Mouse (Mus musculus) forebrain, postnatal 0 days (tissue): ENCODE measurements around the gene Atp5h. TPM values are rescaled to one million over a fixed set of nuclear protein-coding genes. Genes with fewer than 3 reads are reported as not detected.
A peak's percentile ranks its signal among the peaks of the same experiment; 100 is the strongest.

Experiments used
- ATAC-seq: fragments of 200-750 bp; cut with Nextera tagmentation; 2 replicates; pipeline ENCODE4 v1.8.0; 2017; ENCODE audit warnings: mild to moderate bottlenecking, moderate library complexity
- DNase-seq: peaks from one replicate; pipeline ENCODE4 v3.0.0-alpha.2; 2015
- H3K27ac ChIP-seq: fragments of 300-500 bp; sonication (generic); 2 replicates; pipeline ENCODE4 v1.5.1; 2014; ENCODE audit warnings: low read depth, mild to moderate bottlenecking, antibody characterized with exemption, low read length, moderate library complexity, mixed read lengths
- H3K27me3 ChIP-seq: fragments of 300-500 bp; sonication (generic); 2 replicates; pipeline ENCODE4 v1.6.1; 2014; ENCODE audit warnings: mild to moderate bottlenecking, low read length, mixed read lengths; ENCODE audit not compliant: insufficient read depth
- H3K36me3 ChIP-seq: fragments of 300-500 bp; sonication (generic); 2 replicates; pipeline ENCODE4 v1.6.1; 2014; ENCODE audit warnings: mild to moderate bottlenecking, moderate library complexity; ENCODE audit not compliant: insufficient read depth
- H3K4me1 ChIP-seq: fragments of 300-500 bp; sonication (generic); 2 replicates; pipeline ENCODE4 v1.6.1; 2014; ENCODE audit warnings: antibody characterized with exemption; ENCODE audit not compliant: insufficient read depth
- H3K4me2 ChIP-seq: fragments of 300-500 bp; sonication (generic); 2 replicates; pipeline ENCODE4 v1.6.1; 2014; ENCODE audit warnings: low read depth, mild to moderate bottlenecking, moderate library complexity
- H3K4me3 ChIP-seq: fragments of 300-500 bp; sonication (generic); 2 replicates; pipeline ENCODE4 v1.5.1; 2014; ENCODE audit warnings: low read depth, low read length, mixed read lengths
- H3K9ac ChIP-seq: fragments of 300-500 bp; sonication (generic); 2 replicates; pipeline ENCODE4 v1.6.1; 2014; ENCODE audit warnings: mild to moderate bottlenecking
- H3K9me3 ChIP-seq: fragments of 300-500 bp; sonication (generic); 2 replicates; pipeline ENCODE4 v1.6.1; 2016; ENCODE audit warnings: low read length
- CTCF ChIP-seq: sonication (generic); IDR thresholded peaks from 2 replicates; pipeline ENCODE4 v1.5.1; 2016; ENCODE audit warnings: antibody characterized with exemption, control low read depth, low read depth
- WGBS: fragments of 180-500 bp; shearing (Covaris S2); extraction: QIAGEN DNeasy Blood & Tissue Kit; methylation state at CpG from one replicate; pipeline ENCODE4 v1.1.7; 2014; 5-methylcytosine and 5-hydroxymethylcytosine counted together
- polyA plus RNA-seq: library from polyadenylated mRNA; unstranded; fragments of >200 nt; fragmentation: Nextera tagmentation; extraction: Ambion mirVana; gene quantifications from 2 replicates; pipeline ENCODE4 v1.2.1, GENCODE M21; 2015
- total RNA-seq: library from RNA; depleted of rRNA; stranded (reverse); fragments of >200 nt; gene quantifications from 2 replicates; pipeline ENCODE4 v1.2.3, GENCODE M21; 2014

Gene Atp5h
- total and polyA plus RNA-seq, 2 experiments from 2014 or later = 339 to 808 TPM

DNA sequence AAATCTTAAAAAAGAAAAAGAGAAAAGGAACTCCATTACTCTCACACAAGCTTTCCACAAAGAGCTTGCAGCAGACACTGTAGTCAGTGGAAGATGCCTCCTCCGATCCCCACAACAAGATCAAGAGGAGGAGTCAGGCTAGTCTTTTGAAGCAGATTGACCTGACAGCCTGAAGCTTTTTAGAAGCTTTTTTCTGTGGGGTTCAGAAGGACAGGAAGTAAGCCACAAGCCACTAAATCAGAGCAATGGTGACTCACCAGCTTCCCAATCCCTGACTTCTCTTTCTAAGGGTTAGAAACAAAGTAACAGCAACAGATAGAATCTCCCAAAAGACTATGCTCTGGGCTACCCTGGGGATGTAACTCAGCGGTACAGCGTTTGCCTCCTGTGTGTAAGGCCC lies 19.6 kb upstream of the Atp5h start:
- Histone ChIP-seq H3K27me3 (no peaks in the 10 kb centered on the region), H3K4me1 (peaks cover 5% of the 10 kb centered on the region; the same call in 1 of the 2 replicates), H3K4me3 (no peak overlapping the region), H3K4me2 (no peak overlapping the region), H3K9ac (no peak overlapping the region), H3K27ac (no peak overlapping the region), H3K36me3 (no peaks in the 10 kb centered on the region), H3K9me3 (no peaks in the 10 kb centered on the region)
- TF ChIP-seq CTCF = no peak
- DNase-seq = no peak
- 88% methylated on average over 3 of the region's 3 CpGs for WGBS
- no peak for ATAC-seq

DNA sequence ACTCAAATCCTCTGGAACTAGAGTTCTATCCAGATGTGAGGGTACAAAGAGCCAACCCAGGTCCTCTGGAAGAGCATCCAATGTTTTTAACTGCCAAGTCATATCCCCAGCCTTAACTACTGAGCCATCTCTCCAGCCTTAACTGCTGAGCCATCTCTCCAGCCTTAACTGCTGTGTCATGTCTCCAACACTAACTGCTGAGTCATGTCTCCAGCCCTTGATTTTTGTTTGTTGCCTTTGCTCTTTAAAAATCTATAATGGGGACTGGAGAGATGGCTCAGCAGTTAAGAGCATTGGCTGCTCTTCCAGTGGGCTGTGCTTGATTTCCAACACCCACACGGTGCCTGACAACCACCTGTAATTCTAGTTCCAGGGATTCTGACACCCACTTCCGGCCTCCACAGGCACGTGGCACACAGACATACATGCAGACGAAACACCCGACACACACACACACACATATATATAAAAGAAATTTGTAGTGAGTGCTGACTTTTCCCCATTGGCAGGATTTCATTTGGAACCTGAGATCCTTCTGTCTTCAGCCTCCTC lies 17.9 kb upstream of the Atp5h start:
- DNase-seq = no peak
- no peak overlapping the region for H3K27ac ChIP-seq
- H3K4me3 ChIP-seq = no peak overlapping the region
- peaks cover 4% of the 10 kb centered on the region; the same call in 1 of the 2 replicates for H3K36me3 ChIP-seq
- ATAC-seq = no peak
- no peak for TF ChIP-seq CTCF
- H3K4me1 ChIP-seq = peaks cover 5% of the 10 kb centered on the region; the same call in 1 of the 2 replicates
- WGBS = 77% methylated on average over 5 of the region's 5 CpGs
- H3K9me3 ChIP-seq = no peaks in the 10 kb centered on the region
- no peaks in the 10 kb centered on the region for H3K27me3 ChIP-seq
- no peak overlapping the region for H3K9ac ChIP-seq
- H3K4me2 ChIP-seq = no peak overlapping the region

DNA sequence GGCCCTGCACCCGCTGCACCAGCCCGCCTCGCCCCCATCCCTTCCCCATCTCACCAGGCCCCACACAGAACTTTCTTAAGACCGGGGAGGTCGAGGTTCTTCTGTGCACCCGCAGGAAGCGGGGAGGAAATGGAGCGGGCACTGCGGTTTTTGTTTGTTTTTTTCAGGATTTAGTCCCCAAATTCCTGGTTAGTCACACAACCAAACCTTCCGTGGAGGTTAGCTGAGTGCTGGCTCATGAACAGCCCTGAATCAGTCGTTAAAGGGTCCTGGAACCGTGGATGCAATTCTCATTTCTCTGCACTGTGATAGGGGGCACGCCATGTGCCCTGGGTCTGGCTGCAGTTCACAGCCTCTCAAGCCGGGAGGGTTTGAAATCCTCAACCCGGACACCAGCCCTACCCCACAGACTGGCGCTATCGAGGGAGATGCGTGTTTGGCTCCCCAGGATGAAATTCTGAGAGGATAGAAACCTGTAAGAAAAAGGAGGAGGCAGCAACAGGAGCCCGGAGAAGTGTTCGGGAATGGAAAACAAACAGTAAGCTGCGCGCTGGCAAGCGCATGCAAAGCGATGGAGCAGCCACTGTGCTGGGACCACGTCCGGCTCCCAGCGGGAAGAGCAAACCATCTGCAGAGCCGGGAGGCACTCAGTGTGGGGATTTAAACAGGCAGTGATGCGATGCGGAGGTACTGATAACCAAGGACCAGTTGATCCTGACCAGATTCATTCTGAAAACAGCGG lies 16.0 kb upstream of the Atp5h start:
- H3K4me3 ChIP-seq = peak overlapping the region; percentile 18
- H3K27ac ChIP-seq = no peak overlapping the region
- H3K4me1 ChIP-seq = peaks cover 5% of the 10 kb centered on the region; the same call in 1 of the 2 replicates
- DNase-seq = peak; percentile 65
- H3K36me3 ChIP-seq = peaks cover 22% of the 10 kb centered on the region
- H3K9ac ChIP-seq = peak overlapping the region; percentile 42
- peak; percentile 76 for ATAC-seq
- TF ChIP-seq CTCF = no peak
- peak overlapping the region; percentile 48 for H3K4me2 ChIP-seq
- no peaks in the 10 kb centered on the region for H3K27me3 ChIP-seq
- H3K9me3 ChIP-seq = no peaks in the 10 kb centered on the region
- WGBS = 5% methylated on average over 31 of the region's 31 CpGs

DNA sequence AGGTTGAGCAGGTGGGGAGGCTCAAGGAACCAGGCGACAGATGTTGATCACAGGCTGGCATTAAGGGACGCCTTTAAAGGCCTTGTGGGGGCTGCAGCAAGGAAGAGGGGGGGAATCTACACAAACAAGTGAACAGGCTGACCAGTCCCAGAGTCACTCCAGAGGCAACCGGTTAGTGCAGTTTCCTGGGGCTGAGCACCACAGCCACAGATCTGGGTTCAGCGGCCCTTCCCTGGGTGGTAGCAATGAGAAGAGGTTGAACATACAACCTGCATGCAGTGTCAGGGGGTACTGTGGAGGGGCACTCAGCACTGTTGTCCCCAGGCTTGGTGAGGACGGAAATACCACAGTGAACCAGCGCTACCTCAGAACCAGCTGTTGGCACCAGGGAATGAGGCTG lies 13.6 kb upstream of the Atp5h start:
- H3K9me3 ChIP-seq = no peaks in the 10 kb centered on the region
- no peak overlapping the region for H3K9ac ChIP-seq
- peaks cover 38% of the 10 kb centered on the region for H3K36me3 ChIP-seq
- no peak overlapping the region for H3K27ac ChIP-seq
- ATAC-seq (no peak), DNase-seq (no peak)
- WGBS = 78% methylated on average over 6 of the region's 6 CpGs
- H3K4me2 ChIP-seq = no peak overlapping the region
- H3K27me3 ChIP-seq = no peaks in the 10 kb centered on the region
- H3K4me3 ChIP-seq = no peak overlapping the region
- TF ChIP-seq CTCF = no peak
- peaks cover 5% of the 10 kb centered on the region; the same call in 1 of the 2 replicates for H3K4me1 ChIP-seq

DNA sequence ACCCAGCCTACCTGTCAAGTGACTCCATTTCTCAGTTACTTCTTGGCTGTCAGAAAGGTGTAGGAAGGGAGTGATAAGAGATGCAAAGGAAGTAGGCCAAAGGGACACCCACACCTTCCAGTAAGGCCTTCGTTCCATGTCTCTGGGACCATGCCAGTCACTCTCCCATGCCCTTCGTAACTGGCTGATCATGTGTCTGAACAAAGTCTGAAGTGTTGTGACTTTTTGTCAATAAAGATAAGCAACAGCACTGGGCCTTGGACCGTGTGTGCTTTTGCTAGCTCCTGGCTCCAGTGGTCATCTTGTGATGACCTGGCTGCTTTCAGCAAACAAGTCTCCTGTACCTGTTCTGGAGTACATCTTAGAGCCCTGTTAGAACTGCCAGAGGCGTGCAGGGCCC lies 13.1 kb upstream of the Atp5h start:
- TF ChIP-seq CTCF = no peak
- ATAC-seq (no peak), DNase-seq (no peak)
- Histone ChIP-seq H3K4me2 (no peak overlapping the region), H3K9ac (no peak overlapping the region), H3K27me3 (no peaks in the 10 kb centered on the region), H3K4me3 (no peak overlapping the region), H3K36me3 (peaks cover 38% of the 10 kb centered on the region), H3K4me1 (peaks cover 8% of the 10 kb centered on the region; the same call in 1 of the 2 replicates), H3K9me3 (no peaks in the 10 kb centered on the region), H3K27ac (no peak overlapping the region)
- 79% methylated on average over 4 of the region's 4 CpGs for WGBS

DNA sequence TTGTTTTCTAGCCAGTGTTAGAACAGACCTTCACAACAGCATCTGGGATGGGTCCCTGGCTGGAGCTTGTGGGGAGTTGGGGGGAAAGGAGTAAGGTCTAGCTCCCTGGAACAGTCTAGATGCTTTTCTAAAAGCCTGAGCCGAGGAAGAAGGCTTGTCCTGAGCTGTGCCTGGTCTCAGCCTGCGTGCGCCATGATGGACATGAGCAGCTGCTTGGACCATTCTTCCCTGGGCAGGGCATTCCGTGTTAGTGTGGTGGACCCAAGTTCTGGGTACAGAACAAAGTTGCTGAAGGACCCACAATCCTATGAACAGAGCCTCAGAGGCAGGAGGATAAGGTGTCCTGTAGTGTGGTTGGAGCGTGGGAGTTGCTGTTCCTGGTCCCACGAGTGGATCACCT lies 10.8 kb upstream of the Atp5h start:
- no peak overlapping the region for H3K9ac ChIP-seq
- H3K27ac ChIP-seq = no peak overlapping the region
- DNase-seq = no peak
- TF ChIP-seq CTCF = no peak
- no peaks in the 10 kb centered on the region for H3K27me3 ChIP-seq
- peaks cover 12% of the 10 kb centered on the region; the same call in 1 of the 2 replicates for H3K4me1 ChIP-seq
- H3K4me2 ChIP-seq = no peak overlapping the region
- ATAC-seq = no peak
- WGBS = 92% methylated on average over 6 of the region's 6 CpGs
- peaks cover 50% of the 10 kb centered on the region for H3K36me3 ChIP-seq
- H3K4me3 ChIP-seq = no peak overlapping the region
- H3K9me3 ChIP-seq = no peaks in the 10 kb centered on the region

DNA sequence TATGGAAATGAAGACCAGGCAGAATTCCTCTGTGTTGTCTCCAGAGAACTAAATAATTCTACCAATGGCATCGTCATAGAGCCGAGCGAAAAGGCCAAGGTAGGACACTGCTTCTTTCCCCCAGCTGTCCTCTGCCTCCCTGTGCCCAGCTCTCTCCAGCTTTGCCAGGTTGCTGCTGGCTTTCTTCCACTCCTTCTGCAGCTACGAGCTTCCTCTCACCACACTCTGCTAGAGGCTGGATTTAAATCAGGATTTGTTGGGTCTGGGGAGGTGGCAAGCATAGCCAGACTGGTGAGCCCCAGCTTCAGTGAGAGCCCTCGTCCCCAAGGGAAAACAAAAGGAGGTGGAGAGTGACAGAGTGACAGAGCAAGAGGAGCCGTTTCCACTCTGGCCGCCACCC lies 9.5 kb upstream of the Atp5h start:
- H3K4me1 ChIP-seq = peaks cover 9% of the 10 kb centered on the region; the same call in 1 of the 2 replicates
- no peak for TF ChIP-seq CTCF
- H3K4me3 ChIP-seq = no peak overlapping the region
- no peak overlapping the region for H3K27ac ChIP-seq
- H3K27me3 ChIP-seq = no peaks in the 10 kb centered on the region
- WGBS = 68% methylated on average over 7 of the region's 7 CpGs
- no peak overlapping the region for H3K9ac ChIP-seq
- H3K4me2 ChIP-seq = no peak overlapping the region
- H3K9me3 ChIP-seq = no peaks in the 10 kb centered on the region
- DNase-seq = no peak
- H3K36me3 ChIP-seq = peaks cover 62% of the 10 kb centered on the region
- ATAC-seq = no peak
